Mouse (Mus musculus): Measurements from ENCODE around the gene Bcl2a1b.
"Not testable (repeated sequence)": the region's sequence is repeated elsewhere in the genome, so short reads cannot be mapped to it uniquely, and the experiment has no call there.

Bcl2a1b gene

GRCm38 (mm10) chr9:89198969-89199416 lies at the start of gene Bcl2a1b, which contains the start of gene Gm29094:
Gene Bcl2a1b, plus strand, starts transcription at chr9:89199209.
Gene Gm29094, plus strand, starts transcription at chr9:89199379.
- not testable (repeated sequence) for DNase-seq (ENCODE audit: low spot score)

- not testable (repeated sequence) for DNase-seq (ENCODE audit: low spot score)
These were observed 26.5 kb upstream of the Bcl2a1b start for GRCm38 (mm10) chr9:89172539-89172938.

GRCm38 (mm10) chr9:89178833-89179232 lies 20.2 kb upstream of the Bcl2a1b start:
- DNase-seq (ENCODE audit: low spot score), result peak; percentile 82

- not testable (repeated sequence) for DNase-seq (ENCODE audit: low spot score)
These were observed 19.5 kb upstream of the Bcl2a1b start for GRCm38 (mm10) chr9:89179469-89179868.

GRCm38 (mm10) chr9:89187006-89187405 lies 12.0 kb upstream of the Bcl2a1b start:
- not testable (repeated sequence) for DNase-seq (ENCODE audit: low spot score)

- not testable (repeated sequence) for DNase-seq (ENCODE audit: low spot score)
These were observed 3.5 kb upstream of the Bcl2a1b start for GRCm38 (mm10) chr9:89195483-89195882.

GRCm38 (mm10) chr9:89197509-89197908 lies 1.5 kb upstream of the Bcl2a1b start:
- not testable (repeated sequence) for DNase-seq (ENCODE audit: low spot score)

GRCm38 (mm10) chr9:89198349-89198748 lies 660 bp upstream of the Bcl2a1b start:
- DNase-seq (ENCODE audit: low spot score), result not testable (repeated sequence)

- DNase-seq (ENCODE audit: low spot score), result not testable (repeated sequence)
These were observed 3.2 kb downstream of the Bcl2a1b start for GRCm38 (mm10) chr9:89202256-89202655.

GRCm38 (mm10) chr9:89208939-89209338 lies 9.9 kb downstream of the Bcl2a1b start:
- not testable (repeated sequence) for DNase-seq (ENCODE audit: low spot score)

GRCm38 (mm10) chr9:89210353-89211064 lies 11.5 kb downstream of the Bcl2a1b start, which contains the start of gene Mthfs:
Gene Mthfs, plus strand, starts transcription at chr9:89210676.
- not testable (repeated sequence) for DNase-seq (ENCODE audit: low spot score)

- peak; percentile 83 for DNase-seq (ENCODE audit: low spot score)
These were observed 12.3 kb downstream of the Bcl2a1b start for GRCm38 (mm10) chr9:89211065-89211858.

GRCm38 (mm10) chr9:89212428-89212827 lies 13.4 kb downstream of the Bcl2a1b start:
- DNase-seq (ENCODE audit: low spot score), result not testable (repeated sequence)

GRCm38 (mm10) chr9:89218174-89218573 lies 19.2 kb downstream of the Bcl2a1b start:
- not testable (repeated sequence) for DNase-seq (ENCODE audit: low spot score)

- not testable (repeated sequence) for DNase-seq (ENCODE audit: low spot score)
These were observed 20.7 kb downstream of the Bcl2a1b start for GRCm38 (mm10) chr9:89219668-89220067.

GRCm38 (mm10) chr9:89220704-89221287 lies 21.8 kb downstream of the Bcl2a1b start:
- not testable (repeated sequence) for DNase-seq (ENCODE audit: low spot score)

GRCm38 (mm10) chr9:89226071-89226470 lies 27.1 kb downstream of the Bcl2a1b start:
- no peak for DNase-seq (ENCODE audit: low spot score)

- DNase-seq (ENCODE audit: low spot score), result no peak
These were observed 29.1 kb downstream of the Bcl2a1b start for GRCm38 (mm10) chr9:89228122-89228521.

GRCm38 (mm10) chr9:89230897-89231497 lies 32.0 kb downstream of the Bcl2a1b start:
- DNase-seq (ENCODE audit: low spot score), result peak; percentile 69

- DNase-seq (ENCODE audit: low spot score), result not testable (repeated sequence)
These were observed 38.1 kb downstream of the Bcl2a1b start for GRCm38 (mm10) chr9:89237131-89237530.

GRCm38 (mm10) chr9:89238976-89239505 lies 40.0 kb downstream of the Bcl2a1b start:
- DNase-seq (ENCODE audit: low spot score), result not testable (repeated sequence)

Data from testis, postnatal 10 days (tissue).